Mouse (Mus musculus) hindbrain, embryonic 12.5 days (tissue): ENCODE results near the gene Hus1b. TPM values are rescaled to one million over a fixed set of nuclear protein-coding genes. Genes with fewer than 3 reads are reported as not detected.

Source experiments
- ATAC-seq: fragments of 200-750 bp; cut with Nextera tagmentation; 2 replicates; pipeline ENCODE4 v1.8.0; 2017; ENCODE audit warnings: moderate TSS enrichment; ENCODE audit not compliant: low FRiP score
- H3K27ac ChIP-seq: fragments of 300-500 bp; sonication (generic); 2 replicates; pipeline ENCODE4 v1.5.1; 2016; ENCODE audit warnings: mild to moderate bottlenecking
- H3K27me3 ChIP-seq: fragments of 300-500 bp; sonication (generic); 2 replicates; pipeline ENCODE4 v1.6.1; 2016; ENCODE audit warnings: mild to moderate bottlenecking
- H3K36me3 ChIP-seq: fragments of 300-500 bp; sonication (generic); 2 replicates; pipeline ENCODE4 v1.6.1; 2016; ENCODE audit warnings: mild to moderate bottlenecking
- H3K4me1 ChIP-seq: fragments of 300-500 bp; sonication (generic); 2 replicates; pipeline ENCODE4 v1.6.1; 2016
- H3K4me2 ChIP-seq: fragments of 300-500 bp; sonication (generic); replicated peaks from 2 replicates; pipeline ENCODE4 v1.6.1; 2016; ENCODE audit warnings: mild to moderate bottlenecking
- H3K4me3 ChIP-seq: fragments of 300-500 bp; sonication (generic); 2 replicates; pipeline ENCODE4 v1.5.1; 2016; ENCODE audit warnings: mild to moderate bottlenecking
- H3K9ac ChIP-seq: fragments of 300-500 bp; sonication (generic); 2 replicates; pipeline ENCODE4 v1.6.1; 2016; ENCODE audit warnings: mild to moderate bottlenecking, moderate library complexity
- H3K9me3 ChIP-seq: fragments of 300-500 bp; sonication (generic); replicated peaks from 2 replicates; pipeline ENCODE4 v1.6.1; 2016; ENCODE audit warnings: mild to moderate bottlenecking
- WGBS: fragments of 180-500 bp; shearing (Covaris S2); methylation state at CpG from one replicate; pipeline ENCODE4 v1.1.7; 2016; 5-methylcytosine and 5-hydroxymethylcytosine counted together
- polyA plus RNA-seq: library from polyadenylated mRNA; unstranded; fragments of >200 nt; fragmentation: Nextera tagmentation; extraction: Ambion mirVana; gene quantifications from 2 replicates; pipeline ENCODE4 v1.2.1, GENCODE M21; 2016

The Hus1b gene
- polyA plus RNA-seq, 1 experiment from 2014 or later = not detected

GRCm38 (mm10) chr13:30974247-30974630 lies 26.7 kb upstream of the Hus1b start:
- no peaks in the 10 kb centered on the region for H3K9me3 ChIP-seq
- ATAC-seq = peak; percentile 73
- WGBS = 17% methylated on average over 5 of the region's 5 CpGs

GRCm38 (mm10) chr13:30973501-30974246 lies 26.1 kb upstream of the Hus1b start, which contains the start of the genes Exoc2 and Gm5447:
Gene Exoc2 (minus strand): TSS chr13:30974093.
Gene Gm5447 (plus strand): TSS chr13:30974204.
- Histone ChIP-seq H3K4me3 (peak within 1 kb of the TSS; percentile 82), H3K36me3 (no peaks in the 10 kb centered on the region), H3K27ac (peak within 1 kb of the TSS; percentile 83), H3K4me2 (peak within 1 kb of the TSS; percentile 59), H3K4me1 (0 out of 2 replicates have a peak, but pooled peaks cover 5% of the 10 kb centered on the region), H3K27me3 (no peaks in the 10 kb centered on the region), H3K9me3 (no peaks in the 10 kb centered on the region), H3K9ac (peak within 1 kb of the TSS; percentile 87)
- WGBS = 1% methylated on average over 54 of the region's 54 CpGs
- peak; percentile 98 for ATAC-seq

More at GRCm38 (mm10) chr13:30974247-30974630, 26.7 kb upstream of the Hus1b start:
- H3K4me3 ChIP-seq = peak overlapping the region; percentile 82
- H3K27ac ChIP-seq = no peak overlapping the region
- H3K27me3 ChIP-seq = no peaks in the 10 kb centered on the region
- H3K36me3 ChIP-seq = no peaks in the 10 kb centered on the region
- 0 out of 2 replicates have a peak, but pooled peaks cover 5% of the 10 kb centered on the region for H3K4me1 ChIP-seq
- peak overlapping the region; percentile 87 for H3K9ac ChIP-seq
- peak overlapping the region; percentile 59 for H3K4me2 ChIP-seq

GRCm38 (mm10) chr13:30972102-30972501 lies 24.5 kb upstream of the Hus1b start:
- peaks cover 7% of the 10 kb centered on the region; the same call in 1 of the 2 replicates for H3K4me1 ChIP-seq
- no peak overlapping the region for H3K9ac ChIP-seq
- no peaks in the 10 kb centered on the region for H3K27me3 ChIP-seq
- H3K4me2 ChIP-seq = no peak overlapping the region
- H3K36me3 ChIP-seq = no peaks in the 10 kb centered on the region
- no peaks in the 10 kb centered on the region for H3K9me3 ChIP-seq
- H3K27ac ChIP-seq = no peak overlapping the region
- 97% methylated on average over 2 of the region's 2 CpGs for WGBS
- no peak overlapping the region for H3K4me3 ChIP-seq
- ATAC-seq = no peak

GRCm38 (mm10) chr13:30971047-30971446 lies 23.5 kb upstream of the Hus1b start:
- no peak for ATAC-seq
- 90% methylated on average over 3 of the region's 3 CpGs for WGBS
- H3K27me3 ChIP-seq = no peaks in the 10 kb centered on the region

DNA sequence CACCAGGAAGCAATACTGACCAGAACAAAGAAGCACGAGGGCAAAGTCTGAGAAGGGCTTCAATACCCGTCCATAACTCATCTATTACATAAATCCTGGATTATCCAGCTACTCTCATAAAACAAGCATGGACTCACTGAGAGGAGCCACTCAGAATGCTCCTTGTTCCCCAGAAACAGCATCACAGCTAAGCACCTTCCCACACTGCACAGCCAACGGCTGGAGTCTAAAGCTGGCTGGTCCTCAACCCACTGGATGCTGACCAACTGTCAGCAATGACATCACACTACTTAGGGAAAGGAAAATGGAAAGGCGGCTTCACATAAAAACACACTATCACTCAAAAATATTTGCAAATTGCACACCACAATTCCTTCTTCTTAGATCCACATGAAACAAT lies 20.8 kb upstream of the Hus1b start:
- ATAC-seq = no peak
- Histone ChIP-seq H3K4me1 (peaks cover 16% of the 10 kb centered on the region), H3K9me3 (no peaks in the 10 kb centered on the region), H3K27ac (no peak overlapping the region), H3K27me3 (no peaks in the 10 kb centered on the region), H3K9ac (no peak overlapping the region), H3K4me3 (no peak overlapping the region), H3K36me3 (no peaks in the 10 kb centered on the region), H3K4me2 (no peak overlapping the region)
- 77% methylated on average over 4 of the region's 4 CpGs for WGBS

More at GRCm38 (mm10) chr13:30971047-30971446, 23.5 kb upstream of the Hus1b start:
- no peak overlapping the region for H3K27ac ChIP-seq
- no peak overlapping the region for H3K4me3 ChIP-seq
- H3K4me2 ChIP-seq = no peak overlapping the region
- H3K9me3 ChIP-seq = no peaks in the 10 kb centered on the region
- peaks cover 17% of the 10 kb centered on the region for H3K4me1 ChIP-seq
- H3K9ac ChIP-seq = no peak overlapping the region
- no peaks in the 10 kb centered on the region for H3K36me3 ChIP-seq

- no peaks in the 10 kb centered on the region for H3K9me3 ChIP-seq
- H3K36me3 ChIP-seq = no peaks in the 10 kb centered on the region
- peaks cover 14% of the 10 kb centered on the region for H3K4me1 ChIP-seq
- H3K4me3 ChIP-seq = no peak overlapping the region
- 9% methylated on average over 10 of the region's 10 CpGs for WGBS
- no peak overlapping the region for H3K27ac ChIP-seq
- peak; percentile 39; the same call in 1 of the 2 replicates for ATAC-seq
- H3K4me2 ChIP-seq = peak overlapping the region; percentile 48
- peak overlapping the region; percentile 51 for H3K9ac ChIP-seq
- H3K27me3 ChIP-seq = no peaks in the 10 kb centered on the region
Observed at GRCm38 (mm10) chr13:30966507-30966911, 18.9 kb upstream of the Hus1b start.

- Histone ChIP-seq H3K4me3 (no peak overlapping the region), H3K27me3 (no peaks in the 10 kb centered on the region), H3K36me3 (no peaks in the 10 kb centered on the region), H3K4me1 (peaks cover 16% of the 10 kb centered on the region), H3K9ac (no peak overlapping the region), H3K4me2 (no peak overlapping the region), H3K9me3 (no peaks in the 10 kb centered on the region), H3K27ac (no peak overlapping the region)
- 63% methylated on average over 2 of the region's 2 CpGs for WGBS
- no peak for ATAC-seq
Observed at GRCm38 (mm10) chr13:30961932-30962331, 14.4 kb upstream of the Hus1b start.

GRCm38 (mm10) chr13:30960714-30961113 lies 13.2 kb upstream of the Hus1b start:
- H3K4me1 ChIP-seq = peaks cover 7% of the 10 kb centered on the region
- H3K27me3 ChIP-seq = no peaks in the 10 kb centered on the region
- H3K27ac ChIP-seq = no peak overlapping the region
- H3K9me3 ChIP-seq = no peaks in the 10 kb centered on the region
- no peak overlapping the region for H3K9ac ChIP-seq
- no peak overlapping the region for H3K4me2 ChIP-seq
- H3K36me3 ChIP-seq = no peaks in the 10 kb centered on the region
- no peak for ATAC-seq
- 92% methylated on average over 2 of the region's 2 CpGs for WGBS
- H3K4me3 ChIP-seq = no peak overlapping the region

- ATAC-seq = no peak
- 85% methylated on average over 1 of the region's 1 CpGs for WGBS
Observed at GRCm38 (mm10) chr13:30953580-30953979, 6.0 kb upstream of the Hus1b start.

GRCm38 (mm10) chr13:30952044-30952443 lies 4.5 kb upstream of the Hus1b start:
- Histone ChIP-seq H3K4me1 (no peaks in the 10 kb centered on the region), H3K27ac (no peak overlapping the region), H3K9me3 (no peaks in the 10 kb centered on the region), H3K4me3 (no peak overlapping the region), H3K9ac (no peak overlapping the region), H3K4me2 (no peak overlapping the region), H3K27me3 (no peaks in the 10 kb centered on the region), H3K36me3 (no peaks in the 10 kb centered on the region)
- no peak for ATAC-seq
- WGBS = 90% methylated on average over 2 of the region's 2 CpGs

More at GRCm38 (mm10) chr13:30953580-30953979, 6.0 kb upstream of the Hus1b start:
- H3K9me3 ChIP-seq = no peaks in the 10 kb centered on the region
- H3K4me1 ChIP-seq = no peaks in the 10 kb centered on the region
- no peaks in the 10 kb centered on the region for H3K36me3 ChIP-seq
- H3K9ac ChIP-seq = no peak overlapping the region
- H3K4me2 ChIP-seq = no peak overlapping the region
- no peaks in the 10 kb centered on the region for H3K27me3 ChIP-seq
- no peak overlapping the region for H3K4me3 ChIP-seq
- no peak overlapping the region for H3K27ac ChIP-seq

DNA sequence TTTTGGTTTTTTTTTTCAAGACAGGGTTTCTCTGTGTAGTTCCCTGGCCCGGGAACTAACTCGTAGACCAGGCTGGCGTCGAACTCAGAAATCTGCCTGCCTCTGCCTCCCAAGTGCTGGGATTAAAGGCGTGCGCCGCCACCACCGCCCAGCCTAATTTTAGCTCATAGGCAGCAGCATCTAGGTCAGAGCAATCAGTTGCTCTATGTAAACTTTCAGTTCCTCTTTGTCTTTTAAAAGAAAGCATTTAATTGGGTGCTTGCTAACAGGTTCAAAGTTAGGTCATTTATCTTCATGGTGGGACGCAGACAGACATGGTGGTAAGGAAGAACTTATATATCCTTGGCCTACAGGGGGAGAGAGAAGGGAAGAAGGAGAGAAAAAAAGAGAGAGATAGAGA lies 1.6 kb upstream of the Hus1b start:
- Histone ChIP-seq H3K27me3 (no peaks in the 10 kb centered on the region), H3K4me2 (no peak overlapping the region), H3K36me3 (no peaks in the 10 kb centered on the region), H3K4me1 (no peaks in the 10 kb centered on the region), H3K27ac (no peak overlapping the region), H3K9me3 (no peaks in the 10 kb centered on the region), H3K9ac (no peak overlapping the region), H3K4me3 (no peak overlapping the region)
- WGBS = 96% methylated on average over 9 of the region's 9 CpGs
- ATAC-seq = no peak

DNA sequence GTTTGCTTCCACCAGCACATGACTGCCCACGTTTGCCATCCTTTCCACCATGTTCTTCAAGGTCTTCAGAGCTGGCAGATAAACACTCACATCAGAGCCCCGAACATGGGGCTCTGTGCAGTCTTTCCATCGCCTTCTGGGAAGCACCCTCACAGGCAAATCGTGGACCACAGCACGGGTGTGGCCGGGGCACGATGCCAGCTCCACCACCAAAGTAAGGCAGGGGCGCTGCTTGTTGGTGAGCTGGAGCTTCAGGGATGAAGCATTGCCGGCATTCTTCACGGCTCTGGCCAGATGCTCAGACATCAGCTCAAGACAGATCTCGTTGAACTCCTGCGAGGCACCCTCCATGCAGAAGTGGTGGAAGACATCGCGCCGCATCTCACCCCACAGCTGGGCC lies 430 bp downstream of the Hus1b start:
- Histone ChIP-seq H3K36me3 (no peaks in the 10 kb centered on the region), H3K4me2 (no peak overlapping the region), H3K4me1 (no peaks in the 10 kb centered on the region), H3K27me3 (no peaks in the 10 kb centered on the region), H3K27ac (no peak overlapping the region), H3K4me3 (no peak overlapping the region), H3K9me3 (no peaks in the 10 kb centered on the region), H3K9ac (no peak overlapping the region)
- WGBS = 93% methylated on average over 15 of the region's 15 CpGs
- ATAC-seq = no peak

- Histone ChIP-seq H3K9me3 (no peaks in the 10 kb centered on the region), H3K27ac (no peak overlapping the region), H3K4me1 (no peaks in the 10 kb centered on the region), H3K27me3 (no peaks in the 10 kb centered on the region), H3K36me3 (no peaks in the 10 kb centered on the region), H3K9ac (no peak overlapping the region), H3K4me2 (no peak overlapping the region), H3K4me3 (no peak overlapping the region)
- no peak for ATAC-seq
Observed at GRCm38 (mm10) chr13:30945788-30946187, 1.8 kb downstream of the Hus1b start.
